Mouse (Mus musculus): Measurements from ENCODE around the gene Itga6. TPM values are rescaled to one million over a fixed set of nuclear protein-coding genes. Genes with fewer than 3 reads are reported as not detected.

Itga6 gene
- total and polyA plus RNA-seq, 2 experiments from 2014 or later: 33.8 to 69.2 TPM

GRCm38 (mm10) chr2:71766007-71766406, 20.6 kb downstream of the Itga6 start:
- WGBS: 65% methylated on average over 5 of the region's 5 CpGs
- peak overlapping the region; percentile 74 for H3K27ac ChIP-seq (ENCODE audit: low read depth)
- DNase-seq (ENCODE audit: low spot score): no peak

GRCm38 (mm10) chr2:71767019-71767610, 21.7 kb downstream of the Itga6 start:
- no peak for DNase-seq (ENCODE audit: low spot score)
- no peaks in the 10 kb centered on the region for H3K27me3 ChIP-seq (ENCODE audit: control insufficient read depth, insufficient read depth, low read length)
- H3K4me1 ChIP-seq (ENCODE audit: control insufficient read depth, insufficient read depth): 0 out of 2 replicates have a peak, but pooled peaks cover 11% of the 10 kb centered on the region
- ATAC-seq (ENCODE audit: insufficient read depth, low read depth): no peak
- no peaks in the 10 kb centered on the region for H3K9me3 ChIP-seq (replicated peaks; ENCODE audit: control insufficient read depth, low read length)
- no peak overlapping the region for H3K4me2 ChIP-seq (ENCODE audit: low read depth, low read length)
- no peak overlapping the region for H3K9ac ChIP-seq (replicated peaks; ENCODE audit: low read depth, low read length)
- no peak overlapping the region for H3K27ac ChIP-seq (ENCODE audit: low read depth)
- no peak for TF ChIP-seq CTCF (IDR thresholded peaks at IDR 0.05; ENCODE audit: low read depth)
- TF ChIP-seq EP300 (IDR thresholded peaks at IDR 0.05; ENCODE audit: low read depth): no peak
- no peaks in the 10 kb centered on the region for H3K36me3 ChIP-seq (replicated peaks; ENCODE audit: control insufficient read depth, insufficient read depth, low read length)
- no peak overlapping the region for H3K4me3 ChIP-seq (ENCODE audit: low read depth, low read length)
- 68% methylated on average over 6 of the region's 6 CpGs for WGBS

More at GRCm38 (mm10) chr2:71766007-71766406, 20.6 kb downstream of the Itga6 start:
- no peak overlapping the region for H3K4me3 ChIP-seq (ENCODE audit: low read depth, low read length)
- 0 out of 2 replicates have a peak, but pooled peaks cover 11% of the 10 kb centered on the region for H3K4me1 ChIP-seq (ENCODE audit: control insufficient read depth, insufficient read depth)
- no peak overlapping the region for H3K4me2 ChIP-seq (ENCODE audit: low read depth, low read length)
- H3K27me3 ChIP-seq (ENCODE audit: control insufficient read depth, insufficient read depth, low read length): no peaks in the 10 kb centered on the region
- no peak for ATAC-seq (ENCODE audit: insufficient read depth, low read depth)
- H3K36me3 ChIP-seq (replicated peaks; ENCODE audit: control insufficient read depth, insufficient read depth, low read length): no peaks in the 10 kb centered on the region
- no peak overlapping the region for H3K9ac ChIP-seq (replicated peaks; ENCODE audit: low read depth, low read length)
- TF ChIP-seq CTCF (IDR thresholded peaks at IDR 0.05; ENCODE audit: low read depth) (no peak), EP300 (IDR thresholded peaks at IDR 0.05; ENCODE audit: low read depth) (peak; percentile 61; the same call in 1 of the 2 replicates)
- no peaks in the 10 kb centered on the region for H3K9me3 ChIP-seq (replicated peaks; ENCODE audit: control insufficient read depth, low read length)

GRCm38 (mm10) chr2:71771762-71772161, 26.3 kb downstream of the Itga6 start:
- no peak overlapping the region for H3K4me2 ChIP-seq (ENCODE audit: low read depth, low read length)
- H3K4me1 ChIP-seq (ENCODE audit: control insufficient read depth, insufficient read depth): 0 out of 2 replicates have a peak, but pooled peaks cover 3% of the 10 kb centered on the region
- no peak for ATAC-seq (ENCODE audit: insufficient read depth, low read depth)
- H3K27ac ChIP-seq (ENCODE audit: low read depth): peak overlapping the region; percentile 39; the same call in 1 of the 2 replicates
- no peaks in the 10 kb centered on the region for H3K36me3 ChIP-seq (replicated peaks; ENCODE audit: control insufficient read depth, insufficient read depth, low read length)
- 68% methylated on average over 4 of the region's 4 CpGs for WGBS
- no peak overlapping the region for H3K4me3 ChIP-seq (ENCODE audit: low read depth, low read length)
- no peak for DNase-seq (ENCODE audit: low spot score)
- no peaks in the 10 kb centered on the region for H3K27me3 ChIP-seq (ENCODE audit: control insufficient read depth, insufficient read depth, low read length)
- H3K9ac ChIP-seq (replicated peaks; ENCODE audit: low read depth, low read length): no peak overlapping the region
- TF ChIP-seq EP300 (IDR thresholded peaks at IDR 0.05; ENCODE audit: low read depth): no peak
- no peak for TF ChIP-seq CTCF (IDR thresholded peaks at IDR 0.05; ENCODE audit: low read depth)
- H3K9me3 ChIP-seq (replicated peaks; ENCODE audit: control insufficient read depth, low read length): no peaks in the 10 kb centered on the region

GRCm38 (mm10) chr2:71773714-71774113, 28.3 kb downstream of the Itga6 start:
- ATAC-seq (ENCODE audit: insufficient read depth, low read depth): no peak
- Histone ChIP-seq H3K27me3 (ENCODE audit: control insufficient read depth, insufficient read depth, low read length) (no peaks in the 10 kb centered on the region), H3K36me3 (replicated peaks; ENCODE audit: control insufficient read depth, insufficient read depth, low read length) (no peaks in the 10 kb centered on the region), H3K27ac (ENCODE audit: low read depth) (no peak overlapping the region), H3K9me3 (replicated peaks; ENCODE audit: control insufficient read depth, low read length) (no peaks in the 10 kb centered on the region), H3K4me1 (ENCODE audit: control insufficient read depth, insufficient read depth) (0 out of 2 replicates have a peak, but pooled peaks cover 3% of the 10 kb centered on the region), H3K9ac (replicated peaks; ENCODE audit: low read depth, low read length) (no peak overlapping the region), H3K4me2 (ENCODE audit: low read depth, low read length) (no peak overlapping the region), H3K4me3 (ENCODE audit: low read depth, low read length) (no peak overlapping the region)
- TF ChIP-seq CTCF (IDR thresholded peaks at IDR 0.05; ENCODE audit: low read depth): no peak
- WGBS: 69% methylated on average over 5 of the region's 5 CpGs
- no peak for DNase-seq (ENCODE audit: low spot score)

GRCm38 (mm10) chr2:71774246-71774951, 29.0 kb downstream of the Itga6 start:
- Histone ChIP-seq H3K36me3 (replicated peaks; ENCODE audit: control insufficient read depth, insufficient read depth, low read length) (no peaks in the 10 kb centered on the region), H3K4me1 (ENCODE audit: control insufficient read depth, insufficient read depth) (0 out of 2 replicates have a peak, but pooled peaks cover 3% of the 10 kb centered on the region), H3K9me3 (replicated peaks; ENCODE audit: control insufficient read depth, low read length) (no peaks in the 10 kb centered on the region), H3K4me3 (ENCODE audit: low read depth, low read length) (no peak overlapping the region), H3K4me2 (ENCODE audit: low read depth, low read length) (no peak overlapping the region), H3K9ac (replicated peaks; ENCODE audit: low read depth, low read length) (no peak overlapping the region), H3K27me3 (ENCODE audit: control insufficient read depth, insufficient read depth, low read length) (no peaks in the 10 kb centered on the region), H3K27ac (ENCODE audit: low read depth) (no peak overlapping the region)
- ATAC-seq (ENCODE audit: insufficient read depth, low read depth): no peak
- TF ChIP-seq CTCF (IDR thresholded peaks at IDR 0.05; ENCODE audit: low read depth) (no peak), EP300 (IDR thresholded peaks at IDR 0.05; ENCODE audit: low read depth) (no peak)
- DNase-seq (ENCODE audit: low spot score): no peak
- WGBS: 72% methylated on average over 10 of the region's 10 CpGs

Data from heart, postnatal 0 days (tissue).